Mouse (Mus musculus) hindbrain, postnatal 0 days (tissue): ENCODE results near the gene Atp1b2. TPM values are rescaled to one million over a fixed set of nuclear protein-coding genes. Genes with fewer than 3 reads are reported as not detected.
"Not testable (repeated sequence)": the region's sequence is repeated elsewhere in the genome, so short reads cannot be mapped to it uniquely, and the experiment has no call there.

ENCODE experiments used
- ATAC-seq: fragments of 200-750 bp; cut with Nextera tagmentation; 2 replicates; pipeline ENCODE4 v1.8.0; 2017; ENCODE audit warnings: mild to moderate bottlenecking, moderate TSS enrichment, moderate library complexity
- DNase-seq: peaks from one replicate; pipeline ENCODE4 v3.0.0-alpha.2; 2015; ENCODE audit warnings: low spot score
- H3K27ac ChIP-seq: fragments of 300-500 bp; sonication (generic); 2 replicates; pipeline ENCODE4 v1.5.1; 2014; ENCODE audit warnings: mild to moderate bottlenecking
- H3K27me3 ChIP-seq: fragments of 300-500 bp; sonication (generic); 2 replicates; pipeline ENCODE4 v1.6.1; 2014; ENCODE audit warnings: low read length, mixed read lengths; ENCODE audit not compliant: insufficient read depth
- H3K36me3 ChIP-seq: fragments of 300-500 bp; sonication (generic); 2 replicates; pipeline ENCODE4 v1.6.1; 2014; ENCODE audit warnings: low read length, mixed read lengths; ENCODE audit not compliant: insufficient read depth
- H3K4me1 ChIP-seq: fragments of 300-500 bp; sonication (generic); 2 replicates; pipeline ENCODE4 v1.6.1; 2014; ENCODE audit warnings: antibody characterized with exemption, low read length, mixed read lengths; ENCODE audit not compliant: insufficient read depth
- H3K4me2 ChIP-seq: fragments of 300-500 bp; sonication (generic); 2 replicates; pipeline ENCODE4 v1.6.1; 2014; ENCODE audit warnings: low read depth, mild to moderate bottlenecking, low read length, moderate library complexity, mixed read lengths
- H3K4me3 ChIP-seq: fragments of 300-500 bp; sonication (generic); 2 replicates; pipeline ENCODE4 v1.5.1; 2014; ENCODE audit warnings: low read length
- H3K9ac ChIP-seq: fragments of 300-500 bp; sonication (generic); replicated peaks from 2 replicates; pipeline ENCODE4 v1.6.1; 2014; ENCODE audit warnings: mild to moderate bottlenecking, low read length, moderate library complexity, mixed read lengths
- H3K9me3 ChIP-seq: fragments of 300-500 bp; sonication (generic); 2 replicates; pipeline ENCODE4 v1.6.1; 2016; ENCODE audit warnings: low read length, mixed read lengths
- CTCF ChIP-seq: IDR thresholded peaks from 2 replicates; pipeline ENCODE4 v1.5.1; 2016; ENCODE audit warnings: antibody characterized with exemption, control low read depth, low read depth
- WGBS: fragments of 180-500 bp; shearing (Covaris S2); extraction: QIAGEN DNeasy Blood & Tissue Kit; methylation state at CpG from one replicate; pipeline ENCODE4 v1.1.7; 2014; 5-methylcytosine and 5-hydroxymethylcytosine counted together
- polyA plus RNA-seq: library from polyadenylated mRNA; unstranded; fragments of >200 nt; fragmentation: Nextera tagmentation; extraction: Ambion mirVana; gene quantifications from 2 replicates; pipeline ENCODE4 v1.2.1, GENCODE M21; 2015
- total RNA-seq: library from RNA; depleted of rRNA; stranded (reverse); fragments of >200 nt; gene quantifications from 2 replicates; pipeline ENCODE4 v1.2.3, GENCODE M21; 2014

The Atp1b2 gene
- total and polyA plus RNA-seq, 2 experiments from 2014 or later: 157 to 210 TPM

DNA sequence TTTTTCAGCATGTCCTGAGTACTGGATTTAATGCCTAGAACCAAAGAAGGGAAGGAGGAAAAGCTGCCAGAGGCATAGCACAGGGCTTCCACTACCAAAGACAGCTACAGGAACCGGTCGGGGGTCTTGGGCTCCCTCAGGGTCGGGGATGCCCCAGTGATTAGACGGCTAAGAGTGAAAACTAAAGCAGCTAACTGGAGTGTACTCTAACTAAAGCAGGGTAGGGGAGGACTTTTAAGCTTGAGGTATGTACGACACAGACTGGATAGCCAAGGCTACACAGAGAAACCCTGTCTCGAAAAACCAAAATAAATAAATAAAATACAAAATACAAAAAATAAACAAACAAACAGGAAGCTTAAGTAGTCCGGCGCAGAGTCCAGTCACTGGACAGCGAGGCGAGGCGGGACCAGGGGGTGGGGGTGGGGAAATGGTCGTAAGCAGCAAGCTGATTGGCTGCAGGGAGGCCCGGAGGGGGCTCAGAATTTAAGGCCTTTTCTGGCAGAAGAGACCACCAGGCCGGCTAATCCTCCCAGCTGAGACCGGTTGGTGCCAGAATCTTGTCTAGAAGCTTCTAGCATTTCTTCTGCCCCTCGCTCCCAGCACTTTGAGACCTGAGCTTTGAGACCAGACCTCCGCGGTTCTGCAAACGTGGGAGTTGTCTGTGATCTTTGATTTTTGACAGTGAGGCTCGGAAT is 16.0 kb upstream of the Atp1b2 start, which contains the start of gene Sat2:
Gene Sat2, plus strand, starts transcription at position 454 of the 698 bp plus-strand sequence.
- peak within 1 kb of the TSS; percentile 89 for H3K27ac ChIP-seq
- H3K27me3 ChIP-seq: no peaks in the 10 kb centered on the region
- H3K36me3 ChIP-seq: no peaks in the 10 kb centered on the region
- TF ChIP-seq CTCF: no peak
- H3K4me2 ChIP-seq: peak within 1 kb of the TSS; percentile 89
- peak; percentile 92 for DNase-seq
- H3K9me3 ChIP-seq: no peaks in the 10 kb centered on the region
- peak within 1 kb of the TSS; percentile 89 for H3K9ac ChIP-seq
- peaks cover 5% of the 10 kb centered on the region; the same call in 1 of the 2 replicates for H3K4me1 ChIP-seq
- ATAC-seq: peak; percentile 93
- peak within 1 kb of the TSS; percentile 57 for H3K4me3 ChIP-seq
- under 1% methylated on average over 20 of the region's 20 CpGs for WGBS

GRCm38 (mm10) chr11:69620394-69621081 is 14.8 kb upstream of the Atp1b2 start:
- H3K27ac ChIP-seq: no peak overlapping the region
- ATAC-seq: no peak
- H3K4me3 ChIP-seq: no peak overlapping the region
- TF ChIP-seq CTCF: no peak
- H3K9me3 ChIP-seq: no peaks in the 10 kb centered on the region
- no peaks in the 10 kb centered on the region for H3K36me3 ChIP-seq
- DNase-seq: no peak
- no peak overlapping the region for H3K4me2 ChIP-seq
- H3K9ac ChIP-seq: no peak overlapping the region
- H3K4me1 ChIP-seq: peaks cover 5% of the 10 kb centered on the region; the same call in 1 of the 2 replicates
- H3K27me3 ChIP-seq: no peaks in the 10 kb centered on the region
- WGBS: 88% methylated on average over 7 of the region's 7 CpGs

DNA sequence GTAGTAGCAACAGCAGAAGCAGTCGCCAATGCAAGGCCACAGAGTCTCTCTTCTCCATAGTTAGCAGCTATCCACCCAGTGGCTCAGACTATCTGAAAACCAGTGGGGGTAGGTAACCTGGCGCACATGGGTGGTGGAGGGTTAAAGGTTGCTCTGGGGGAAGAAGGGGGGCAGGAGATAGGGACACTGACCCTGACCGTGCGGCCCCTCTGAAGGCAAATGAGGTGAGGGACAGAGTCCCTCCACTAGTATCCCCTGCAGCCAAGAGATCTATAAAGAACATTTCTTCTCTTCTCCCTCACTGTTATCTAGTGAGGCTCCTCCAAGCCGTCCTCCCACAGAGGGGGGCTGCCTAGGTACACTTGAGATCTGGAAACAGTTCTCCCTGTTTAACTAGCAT is 12.1 kb upstream of the Atp1b2 start, which contains the start of gene Shbg:
Gene Shbg, minus strand, starts transcription at position 101 of the 400 bp plus-strand sequence.
- Histone ChIP-seq H3K4me1 (peaks cover 8% of the 10 kb centered on the region; the same call in 1 of the 2 replicates), H3K9ac (no peak within 1 kb of the TSS), H3K27me3 (no peaks in the 10 kb centered on the region), H3K36me3 (no peaks in the 10 kb centered on the region), H3K4me2 (no peak within 1 kb of the TSS), H3K4me3 (no peak within 1 kb of the TSS), H3K9me3 (no peaks in the 10 kb centered on the region), H3K27ac (no peak within 1 kb of the TSS)
- DNase-seq: no peak
- WGBS: 72% methylated on average over 5 of the region's 5 CpGs
- TF ChIP-seq CTCF: no peak
- ATAC-seq: no peak

- Histone ChIP-seq H3K4me2 (no peak overlapping the region), H3K36me3 (no peaks in the 10 kb centered on the region), H3K9ac (no peak overlapping the region), H3K9me3 (no peaks in the 10 kb centered on the region), H3K27ac (no peak overlapping the region), H3K4me1 (0 out of 2 replicates have a peak, but pooled peaks cover 3% of the 10 kb centered on the region), H3K27me3 (no peaks in the 10 kb centered on the region), H3K4me3 (no peak overlapping the region)
- no peak for TF ChIP-seq CTCF
- DNase-seq (no peak), ATAC-seq (no peak)
- 45% methylated on average over 10 of the region's 10 CpGs for whole genome bisulfite sequencing
These were observed 11.0 kb upstream of the Atp1b2 start for GRCm38 (mm10) chr11:69616781-69617180.

DNA sequence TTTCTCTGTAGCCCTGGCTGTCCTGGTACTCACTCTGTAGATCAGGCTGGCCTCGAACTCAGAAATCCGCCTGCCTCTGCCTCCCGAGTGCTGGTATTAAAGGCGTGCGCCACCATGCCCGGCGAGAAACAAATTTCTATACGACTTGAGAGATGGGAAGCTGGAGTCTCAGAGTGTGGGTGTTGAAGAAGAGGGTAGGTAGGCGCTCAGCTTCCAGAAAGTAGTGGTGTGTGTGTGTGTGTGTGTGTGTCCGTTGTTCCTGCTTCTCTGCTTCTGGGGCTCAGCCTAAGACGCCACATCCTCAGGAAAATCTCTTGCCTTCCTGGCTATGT is 8.5 kb upstream of the Atp1b2 start:
- H3K9me3 ChIP-seq, H3K4me3 ChIP-seq, H3K9ac ChIP-seq, DNase-seq, H3K36me3 ChIP-seq, H3K4me2 ChIP-seq, H3K4me1 ChIP-seq, H3K27ac ChIP-seq, H3K27me3 ChIP-seq, ATAC-seq: not testable (repeated sequence)
- WGBS: 53% methylated on average over 11 of the region's 11 CpGs

GRCm38 (mm10) chr11:69613553-69614256 is 8.0 kb upstream of the Atp1b2 start:
- 7% methylated on average over 19 of the region's 19 CpGs for WGBS
- H3K4me1 ChIP-seq: 0 out of 2 replicates have a peak, but pooled peaks cover 3% of the 10 kb centered on the region
- no peaks in the 10 kb centered on the region for H3K27me3 ChIP-seq
- peak; percentile 60; the same call in 1 of the 2 replicates for ATAC-seq
- H3K27ac ChIP-seq: peak overlapping the region; percentile 41; the same call in 1 of the 2 replicates
- TF ChIP-seq CTCF: peak; percentile 82
- no peak overlapping the region for H3K4me3 ChIP-seq
- H3K9ac ChIP-seq: no peak overlapping the region
- H3K9me3 ChIP-seq: no peaks in the 10 kb centered on the region
- peak; percentile 84 for DNase-seq
- no peaks in the 10 kb centered on the region for H3K36me3 ChIP-seq
- H3K4me2 ChIP-seq: peak overlapping the region; percentile 6; the same call in 1 of the 2 replicates
